Mouse (Mus musculus): Measurements from ENCODE around the gene Rxfp4.

The Rxfp4 gene

DNA sequence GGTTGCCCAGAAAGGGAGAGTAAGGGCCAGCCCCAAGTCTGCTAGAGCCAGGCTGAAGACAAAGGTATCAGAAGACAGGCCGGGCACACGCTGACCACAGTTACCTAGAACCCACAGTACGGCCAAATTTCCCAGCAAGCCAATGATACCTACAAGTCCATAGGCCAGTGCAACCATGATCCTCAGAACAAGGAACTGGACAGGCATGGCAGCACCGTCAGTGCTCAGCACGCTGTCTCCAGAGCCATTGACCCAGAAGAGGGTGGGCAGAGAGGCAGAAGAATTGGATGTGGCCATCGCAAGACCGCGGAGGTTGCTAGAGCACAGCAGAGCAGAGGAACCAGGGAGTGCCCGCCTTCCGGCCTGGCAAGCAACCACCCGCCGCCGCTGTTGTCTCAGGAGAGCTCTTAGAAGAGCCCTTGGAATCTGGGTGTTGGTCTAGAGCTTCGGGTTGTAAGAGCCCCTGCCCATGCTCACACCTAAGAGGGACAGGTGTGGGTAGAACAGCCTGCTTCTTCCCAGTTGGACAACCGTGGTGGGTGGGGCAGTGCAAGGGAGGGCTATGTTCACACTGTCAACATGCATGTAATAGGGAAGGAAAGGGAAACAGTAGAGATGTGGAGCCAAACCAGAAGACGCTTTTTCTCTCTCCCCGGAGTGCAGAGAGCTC lies at the start of gene Rxfp4:
TSS of gene Rxfp4 (minus strand) at position 297 of the 670 bp plus-strand sequence.
- DNase-seq = no peak

DNA sequence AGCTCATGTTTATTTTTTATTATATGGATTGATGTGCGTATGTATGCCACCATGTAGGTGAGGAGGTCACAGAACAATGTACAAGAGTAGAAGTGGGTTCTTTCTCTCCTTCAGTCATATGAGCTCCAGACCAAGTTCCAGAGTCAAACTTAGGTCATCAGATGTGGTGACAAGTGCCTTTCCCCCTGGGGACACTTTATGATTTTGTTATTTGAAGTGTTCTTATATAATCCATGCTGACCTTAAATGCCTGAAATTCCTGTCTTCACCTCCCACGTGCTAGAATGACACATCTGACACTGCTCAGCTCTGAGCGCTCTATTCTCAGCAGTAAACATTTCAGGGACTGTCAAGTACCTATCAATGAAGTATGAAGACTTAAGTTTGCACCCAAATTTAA lies 48.3 kb upstream of the Rxfp4 start:
- DNase-seq = no peak

DNA sequence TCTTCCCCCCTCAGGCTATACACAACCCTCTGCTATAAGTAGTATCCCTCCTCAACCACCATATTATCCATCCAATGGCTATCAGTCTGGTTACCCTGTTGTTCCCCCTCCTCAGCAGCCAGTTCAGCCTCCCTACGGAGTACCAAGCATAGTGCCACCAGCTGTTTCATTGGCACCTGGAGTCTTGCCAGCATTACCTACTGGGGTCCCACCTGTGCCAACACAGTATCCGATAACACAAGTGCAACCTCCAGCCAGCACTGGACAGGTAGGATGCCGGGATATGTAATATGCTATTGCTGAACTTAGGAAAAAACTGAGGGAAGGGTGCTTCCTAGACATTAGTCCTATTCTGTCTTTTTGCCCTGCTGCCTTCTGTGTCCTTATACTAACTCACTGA lies 47.3 kb upstream of the Rxfp4 start:
- no peak for DNase-seq

DNA sequence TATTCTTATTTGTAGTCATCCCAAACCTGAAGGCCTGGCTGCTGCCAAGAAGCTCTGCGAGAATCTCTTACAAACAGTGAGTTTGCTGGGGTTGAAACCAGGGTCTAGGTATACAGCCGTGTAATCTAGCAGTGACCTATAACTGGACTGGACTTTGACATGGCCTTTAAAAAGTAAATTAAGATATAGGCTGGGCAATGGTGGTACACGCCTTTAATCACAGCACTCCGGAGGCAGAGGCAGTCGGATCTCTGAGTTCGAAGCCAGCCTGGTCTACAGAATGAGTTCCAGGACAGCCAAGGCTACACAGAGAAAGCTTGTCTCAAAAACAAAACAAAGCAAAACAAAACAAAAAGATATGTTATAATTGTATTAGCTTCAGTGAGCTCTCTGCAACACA lies 45.9 kb upstream of the Rxfp4 start:
- DNase-seq = no peak

DNA sequence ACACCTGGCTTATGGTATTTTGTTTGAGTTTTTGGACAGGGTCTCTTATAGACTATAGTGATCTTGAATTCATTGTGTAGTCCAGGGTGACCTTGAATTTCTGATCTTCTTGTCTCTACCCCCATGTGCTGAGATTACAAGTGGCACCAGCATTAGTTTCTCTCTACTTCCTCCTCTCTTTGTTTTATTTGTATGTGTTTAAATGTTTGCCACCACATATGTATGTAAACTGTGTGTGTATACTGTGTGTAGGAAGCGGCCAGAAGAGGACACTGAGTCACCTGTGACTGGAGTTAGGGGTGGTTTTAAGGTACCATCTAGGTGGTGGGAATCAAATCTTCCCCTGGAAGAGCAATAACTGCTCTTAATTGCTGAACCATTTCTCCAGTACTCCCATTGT lies 45.1 kb upstream of the Rxfp4 start:
- no peak for DNase-seq

DNA sequence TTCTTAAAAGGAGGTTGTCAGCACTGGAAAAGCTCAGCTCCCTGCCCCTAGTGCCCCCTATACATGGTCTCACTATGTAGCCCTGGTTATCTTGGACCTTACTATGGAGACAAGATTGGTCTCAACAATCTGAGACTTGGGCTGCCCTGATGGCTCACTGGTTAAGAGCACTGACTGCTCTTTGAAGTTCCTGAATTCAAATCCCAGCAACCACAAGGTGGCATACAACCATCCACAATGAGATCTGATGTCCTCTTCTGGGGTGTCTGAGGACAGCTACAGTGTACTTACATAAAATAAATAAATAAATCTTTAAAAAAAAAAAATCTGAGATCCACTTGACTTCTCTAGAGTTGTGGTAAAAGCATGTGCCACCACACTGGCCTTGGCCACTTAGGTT lies 42.6 kb upstream of the Rxfp4 start:
- no peak for DNase-seq

DNA sequence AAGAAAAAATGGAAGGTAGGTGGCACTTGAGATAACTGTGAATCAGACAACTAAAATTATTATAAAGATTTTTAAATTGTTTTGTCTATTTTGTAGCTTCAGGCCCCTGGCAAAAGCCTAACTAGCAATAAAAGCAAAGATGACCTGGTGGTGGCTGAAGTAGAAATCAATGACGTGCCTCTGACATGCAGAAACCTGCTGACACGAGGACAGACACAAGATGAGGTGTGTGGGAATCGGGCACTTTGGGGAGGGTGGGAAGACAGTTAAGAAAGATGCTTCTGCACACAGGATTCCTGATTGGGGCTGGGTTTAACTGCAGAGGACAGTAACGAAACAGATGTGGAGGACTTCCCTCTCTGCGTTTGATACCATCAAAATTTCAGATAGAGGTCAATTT lies 36.1 kb upstream of the Rxfp4 start:
- DNase-seq = no peak

DNA sequence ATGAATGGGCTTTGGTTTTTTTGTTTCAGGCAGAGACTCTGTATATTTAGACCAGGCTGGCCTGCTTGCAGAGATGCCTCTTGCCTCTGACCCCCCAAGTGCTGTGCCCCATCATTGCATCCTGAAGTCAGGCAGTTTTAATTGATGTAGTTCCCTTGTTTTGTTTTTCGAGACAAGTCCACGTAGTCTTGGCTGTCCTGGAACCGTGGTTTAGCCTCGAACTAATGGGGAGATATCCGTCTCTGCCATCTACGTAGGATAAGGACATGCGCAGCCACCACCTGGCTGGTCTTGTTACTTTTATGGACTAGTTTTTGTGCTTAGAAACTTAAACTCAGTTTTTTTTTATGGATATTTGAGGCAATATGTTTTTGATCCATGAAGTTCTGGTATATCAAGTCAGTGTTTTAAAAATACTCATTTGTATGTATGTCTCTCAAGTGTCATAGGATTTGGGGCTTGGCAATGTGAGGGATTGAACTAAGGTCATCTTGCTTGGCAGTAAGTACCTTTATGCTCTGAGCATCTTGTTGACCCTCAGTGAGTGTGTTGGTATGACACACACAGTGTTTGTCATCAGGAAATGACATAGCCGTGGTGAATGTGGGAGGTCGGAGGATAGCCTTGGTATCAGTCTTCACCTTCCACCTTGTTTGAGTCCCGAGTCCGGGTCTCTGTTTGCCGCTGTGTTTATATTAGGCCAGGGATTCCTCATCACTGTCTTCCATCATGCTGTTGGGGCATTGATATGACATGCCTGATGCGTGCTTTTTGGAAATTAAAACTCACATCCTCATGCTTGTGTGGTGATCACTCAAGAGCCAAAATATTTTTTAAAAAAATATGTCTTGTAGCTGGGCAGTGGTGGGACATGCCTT lies 34.0 kb upstream of the Rxfp4 start:
- no peak for DNase-seq

DNA sequence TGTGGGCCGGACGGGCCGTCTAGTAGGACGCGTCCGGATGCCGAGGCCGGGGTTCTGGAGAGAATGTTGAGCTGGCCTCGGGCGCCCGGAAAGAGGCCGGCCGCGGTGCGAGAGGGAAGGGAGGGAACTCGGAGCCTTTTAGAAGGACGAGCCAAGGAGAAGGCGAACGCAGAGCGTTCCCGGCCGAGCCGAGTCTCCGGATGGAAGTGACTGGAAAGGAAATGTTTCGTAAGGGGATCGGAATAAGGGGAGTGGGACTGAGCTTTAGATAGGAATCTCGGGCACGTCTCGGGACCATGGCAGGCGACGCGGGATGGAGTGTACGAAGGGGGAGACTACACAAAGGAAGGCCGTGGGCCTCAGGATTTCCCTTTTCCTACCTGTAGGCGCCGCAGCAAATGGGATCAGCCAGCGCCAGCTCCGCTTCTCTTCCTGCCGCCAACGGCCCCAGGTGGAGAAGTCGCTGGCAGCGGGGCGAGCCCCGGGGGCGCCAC lies 33.1 kb upstream of the Rxfp4 start:
- no peak for DNase-seq

DNA sequence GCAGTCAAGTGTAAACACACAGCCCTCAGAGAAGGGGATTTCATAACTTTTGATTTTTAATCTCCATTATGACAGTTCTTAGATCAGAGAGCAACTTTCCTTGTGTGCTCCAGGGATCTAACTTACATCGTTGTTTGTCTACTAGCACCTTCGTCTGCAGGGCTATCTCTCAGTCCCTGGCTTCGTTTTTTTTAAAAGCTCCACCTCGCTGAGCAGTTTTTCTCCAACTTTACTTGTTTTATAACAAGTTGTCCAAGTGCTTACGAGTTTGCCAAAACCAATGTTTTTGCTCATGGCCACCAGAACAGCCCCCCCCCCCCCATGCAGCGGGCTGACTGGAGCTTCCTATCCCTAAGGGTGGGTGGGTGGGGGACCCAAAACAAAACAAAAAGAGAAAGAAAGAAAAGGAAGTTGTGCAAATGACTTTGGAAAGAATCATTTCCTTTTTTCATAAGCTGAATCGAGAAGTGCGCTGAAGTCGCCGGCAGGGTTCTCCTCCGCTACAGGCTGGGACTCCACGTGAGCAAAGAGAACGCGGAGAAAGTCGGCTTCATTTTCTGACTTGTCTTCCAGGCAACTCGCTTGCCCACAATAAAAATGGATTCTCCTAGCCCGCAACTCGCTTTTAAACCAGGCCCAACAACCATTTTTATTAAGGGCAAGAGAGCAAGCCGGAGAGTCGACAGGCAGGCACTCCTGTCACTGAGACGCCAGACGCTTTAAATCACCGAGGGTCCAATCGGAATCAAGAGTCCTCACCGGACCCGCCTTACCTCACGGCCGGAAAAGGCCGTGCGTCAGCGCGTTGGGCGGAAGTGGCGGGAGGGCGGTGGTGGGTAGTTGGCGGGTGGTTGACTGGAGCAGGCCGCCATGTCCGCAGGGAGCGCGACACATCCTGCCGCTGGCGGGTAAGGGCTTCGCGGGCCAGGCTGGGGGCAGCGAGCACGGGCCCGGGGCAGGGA lies 32.3 kb upstream of the Rxfp4 start, which contains the start of gene Khdc4:
TSS of gene Khdc4 (plus strand) at position 824 of the 962 bp plus-strand sequence.
- DNase-seq = peak; percentile 97

DNA sequence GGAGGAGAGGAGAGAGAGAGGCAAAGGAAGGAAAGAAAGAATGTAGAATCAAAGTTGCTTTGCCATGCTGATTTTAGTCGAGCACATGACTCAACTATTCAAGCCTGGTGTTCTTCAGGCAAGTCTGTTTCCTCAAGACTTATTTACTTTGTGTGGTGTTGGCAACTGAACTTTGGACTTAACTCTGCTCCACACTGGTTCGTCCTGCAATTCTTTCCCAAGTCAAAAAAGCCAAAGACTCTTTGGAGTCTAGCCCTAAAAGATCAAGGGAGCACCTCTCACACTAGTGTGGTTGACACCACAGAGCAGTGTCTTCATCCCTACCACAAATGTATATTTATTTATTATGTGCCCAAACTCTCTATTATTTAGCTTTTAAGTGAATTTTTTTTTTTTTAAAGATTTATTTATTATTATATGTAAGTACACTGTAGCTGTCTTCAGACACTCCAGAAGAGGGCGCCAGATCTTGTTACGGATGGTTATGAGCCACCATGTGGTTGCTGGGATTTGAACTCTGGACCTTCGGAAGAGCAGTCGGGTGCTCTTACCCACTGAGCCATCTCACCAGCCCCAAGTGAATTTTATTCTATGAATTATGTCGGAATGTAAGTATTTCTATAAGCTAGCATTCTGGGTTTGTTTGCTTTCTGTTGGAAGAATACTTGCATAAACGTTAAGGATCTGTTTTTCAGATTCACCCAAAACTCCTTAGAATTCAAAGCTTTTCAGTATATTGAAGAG lies 31.5 kb upstream of the Rxfp4 start:
- no peak for DNase-seq

DNA sequence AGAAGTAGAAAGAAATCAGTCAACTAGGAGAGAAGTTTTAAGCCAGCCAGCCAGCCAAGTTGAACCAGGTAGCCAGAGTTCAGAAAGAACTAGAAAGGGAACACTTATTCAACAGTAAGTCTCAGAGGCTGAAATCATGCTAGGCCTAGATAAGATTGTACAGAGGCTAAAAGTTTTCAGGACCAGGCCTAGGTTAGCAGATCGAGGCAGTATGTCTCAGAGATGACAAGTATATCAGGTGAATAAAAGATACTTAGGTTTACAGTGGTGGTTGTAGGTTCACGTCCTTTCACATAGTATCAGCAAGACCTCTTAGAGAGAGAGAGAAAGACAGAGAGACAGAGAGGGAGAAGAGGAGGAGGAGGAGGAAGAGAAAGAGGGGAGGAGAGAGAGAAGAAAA lies 30.9 kb upstream of the Rxfp4 start:
- no peak for DNase-seq

DNA sequence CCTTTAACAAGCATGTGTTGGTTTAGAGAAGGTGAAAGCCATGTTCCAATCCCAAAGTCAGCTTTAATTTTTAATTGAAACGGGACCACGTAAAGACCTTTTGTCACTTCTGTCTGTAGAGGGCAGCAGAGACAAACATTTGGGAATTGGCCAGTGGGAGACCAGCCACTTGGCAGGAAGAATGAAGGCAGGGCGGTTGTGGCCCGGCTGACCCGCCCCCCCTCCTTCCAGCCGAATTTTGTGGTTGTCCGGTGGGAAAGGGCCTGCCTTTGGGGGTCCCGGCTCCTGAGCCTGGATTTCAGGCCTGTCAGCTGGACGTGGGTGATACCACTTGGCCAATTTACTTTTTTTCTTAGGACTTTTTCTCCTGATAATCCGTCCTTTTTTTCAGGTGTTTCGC lies 24.5 kb upstream of the Rxfp4 start:
- peak; percentile 67 for DNase-seq

DNA sequence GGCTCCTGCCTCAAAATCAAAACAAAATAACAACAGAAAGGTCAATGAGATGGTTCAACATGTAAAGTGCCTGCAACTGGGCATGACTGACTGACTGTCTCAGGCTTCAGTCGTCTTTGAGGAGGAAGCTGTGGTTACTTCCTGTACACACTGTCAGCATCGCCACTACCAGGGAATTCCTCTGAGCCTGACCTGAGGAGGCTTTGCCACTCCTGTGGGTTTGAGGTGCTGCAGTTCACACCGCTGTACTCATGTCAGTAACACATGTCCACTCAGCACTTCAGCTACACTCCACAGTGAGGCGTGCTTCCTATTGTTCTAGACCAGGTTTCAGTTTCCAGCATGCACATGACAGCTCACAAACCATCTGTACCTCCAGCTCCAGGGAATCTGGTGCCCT lies 11.2 kb upstream of the Rxfp4 start:
- DNase-seq = no peak

DNA sequence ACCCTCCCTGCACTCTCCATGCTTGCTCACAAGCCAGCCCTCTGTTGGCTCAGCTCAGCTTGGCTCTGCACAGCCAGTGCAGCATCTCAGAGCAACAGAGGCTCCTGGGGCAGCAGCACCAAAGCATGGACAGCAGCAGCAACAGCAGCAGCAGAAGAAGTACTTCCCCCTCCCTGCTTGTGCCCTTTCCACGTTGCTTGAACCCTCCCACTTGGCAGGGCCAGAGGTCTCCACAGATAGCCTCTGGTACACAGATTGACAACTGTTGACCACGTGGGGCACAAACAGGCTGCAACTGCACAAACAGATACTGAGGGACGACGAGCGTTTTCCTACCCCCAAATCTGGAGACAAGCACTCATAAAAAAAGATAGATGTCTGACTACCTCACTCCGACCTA lies 6.9 kb upstream of the Rxfp4 start:
- DNase-seq = no peak

DNA sequence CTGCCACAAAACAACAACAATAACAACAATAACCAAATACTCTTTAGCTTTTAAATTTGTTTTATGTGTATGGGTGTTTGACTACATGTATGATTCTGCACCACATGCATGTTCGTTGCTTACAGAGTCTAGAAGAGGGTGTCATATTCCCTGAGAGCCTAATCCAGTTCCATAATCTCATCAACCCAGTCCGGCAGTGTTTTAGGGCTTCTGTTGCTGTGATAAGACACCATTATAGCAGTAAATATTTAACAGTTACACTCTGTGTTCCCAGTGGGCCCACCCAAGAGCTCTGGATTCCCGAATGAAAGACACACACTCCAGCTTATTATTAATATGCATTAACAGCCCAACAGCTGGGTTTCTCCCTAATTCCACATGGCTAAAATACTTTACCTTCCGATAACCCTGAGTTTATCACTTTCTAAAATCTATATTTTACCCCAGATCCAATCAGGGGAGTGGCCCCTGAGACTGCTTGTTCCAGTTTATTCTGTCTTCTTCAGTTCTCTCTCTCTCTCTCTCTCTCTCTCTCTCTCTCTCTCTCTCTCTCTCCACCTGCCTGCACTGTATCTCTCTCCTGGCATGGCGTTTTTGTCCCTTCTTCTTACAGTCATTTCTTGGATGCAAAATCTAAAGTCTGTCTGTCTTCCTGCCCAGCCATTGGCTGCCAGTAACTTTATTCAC lies 5.6 kb upstream of the Rxfp4 start:
- no peak for DNase-seq

DNA sequence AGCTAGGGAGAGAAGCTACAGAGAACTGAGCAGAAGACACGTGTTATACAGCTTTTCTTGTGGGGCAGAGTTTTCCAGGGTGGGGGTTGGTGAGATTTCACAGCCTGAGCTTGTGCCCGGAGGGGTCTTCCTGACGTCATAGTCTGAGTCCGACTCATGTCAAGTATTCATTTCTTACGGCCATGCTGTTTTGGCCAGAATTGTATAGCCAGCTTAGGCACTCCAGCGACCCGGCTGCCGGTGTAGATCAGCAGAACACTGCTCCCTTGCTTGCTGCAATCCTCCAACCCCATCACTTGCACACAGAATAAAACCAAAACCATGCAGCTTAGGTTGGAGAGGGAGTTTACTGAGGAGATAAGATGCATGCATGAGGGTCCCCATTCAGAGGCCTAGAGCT lies 2.7 kb upstream of the Rxfp4 start:
- DNase-seq = no peak

DNA sequence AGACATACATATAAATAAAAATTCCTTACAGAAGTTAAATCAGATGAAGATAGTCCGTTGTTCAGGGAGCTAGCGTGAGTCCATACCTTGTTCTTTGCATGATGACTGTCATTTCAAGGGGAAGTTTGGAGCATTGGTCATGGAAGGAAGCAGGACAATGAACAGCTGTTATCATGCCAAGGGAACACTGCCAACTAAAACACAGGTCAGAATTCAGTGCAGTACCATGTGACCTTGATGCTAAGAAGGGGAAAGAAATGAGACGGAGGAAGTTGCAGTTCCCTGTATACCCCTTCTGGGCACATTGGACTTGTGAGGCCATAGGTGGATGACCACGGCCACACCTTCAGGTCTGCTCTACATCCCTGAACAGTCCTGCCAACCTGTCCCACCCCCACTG lies 1.7 kb upstream of the Rxfp4 start:
- DNase-seq = no peak

DNA sequence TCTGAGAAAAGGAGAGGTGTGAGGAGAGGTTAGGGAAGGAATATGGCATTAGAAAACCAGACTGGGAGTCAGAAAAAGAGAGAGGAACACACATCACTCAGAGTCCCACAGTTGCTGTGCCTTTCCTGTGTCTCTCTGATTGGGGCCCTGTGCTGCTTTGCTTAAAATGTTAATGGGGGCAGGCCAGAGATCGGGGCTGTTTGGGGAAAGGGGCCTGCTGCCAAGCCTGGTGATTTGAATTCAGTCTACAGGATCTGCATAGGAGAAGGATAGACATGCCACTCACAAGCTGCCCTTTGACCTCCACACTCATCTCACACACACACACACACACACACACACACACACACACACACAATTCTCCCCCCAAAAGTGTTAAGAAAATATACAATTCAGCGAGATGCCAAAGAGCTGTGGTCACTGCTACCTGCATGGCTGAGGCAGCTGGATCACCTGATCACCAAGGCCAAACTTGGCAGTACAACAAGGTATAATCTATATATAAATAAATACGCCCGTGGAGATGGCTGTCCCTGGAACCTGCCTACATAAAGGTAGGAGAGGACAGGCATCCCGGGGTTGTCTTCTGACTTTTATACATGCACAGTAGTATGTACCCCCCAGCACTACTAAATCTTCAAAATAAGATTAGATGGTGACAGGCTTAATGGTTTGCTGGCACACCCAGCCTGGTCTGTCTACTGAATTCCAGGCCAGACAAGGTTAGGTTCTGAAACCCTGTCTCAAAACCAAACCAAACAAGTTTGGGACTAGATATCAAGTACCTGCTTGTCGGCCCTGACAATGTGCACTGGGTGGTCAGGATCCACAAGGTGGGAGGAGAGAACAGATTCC lies 801 bp upstream of the Rxfp4 start:
- no peak for DNase-seq
